In genomic region chr8:61997125-61997524, GRCm38 (mm10) we compare ENCODE assay signal across 18 mouse cellular contexts.
"Had no signal": no experiment of that assay in that cellular context is flagged by ENCODE, and none has a peak within 500 bp of the region (broad histone marks: within the 10 kb centered on the region; RNA-seq: fewer than 3 reads in every experiment).

No protein-coding gene starts in this region.

- DNase-seq: lung, adult 18-20 months; lung, embryonic 14.5 days; lung, postnatal 10 days; lung, postnatal 4 days; retina, postnatal 1 day; right cerebral cortex, adult 18-20 months; right cerebral cortex, postnatal 25 days; right cerebral cortex, postnatal 4 days; spleen, adult 18-20 months; thymus, adult 18-20 months; thymus, postnatal 14 days; thymus, postnatal 36 days had no signal

- H3K4me3 ChIP-seq: midbrain, embryonic 13.5 days; midbrain, embryonic 15.5 days; myocyte; neural tube, embryonic 13.5 days; neural tube, embryonic 15.5 days had no signal

- H3K27me3 ChIP-seq: midbrain, embryonic 13.5 days; midbrain, embryonic 15.5 days; neural tube, embryonic 13.5 days; neural tube, embryonic 15.5 days had no signal

- H3K9ac ChIP-seq: lung, embryonic 14.5 days; midbrain, embryonic 13.5 days; midbrain, embryonic 15.5 days; neural tube, embryonic 13.5 days; neural tube, embryonic 15.5 days had no signal

- H3K9me3 ChIP-seq: midbrain, embryonic 13.5 days; midbrain, embryonic 15.5 days; neural tube, embryonic 13.5 days; neural tube, embryonic 15.5 days had no signal

- ATAC-seq: midbrain, embryonic 13.5 days; midbrain, embryonic 15.5 days had no signal

- H3K4me1 ChIP-seq: midbrain, embryonic 13.5 days; midbrain, embryonic 15.5 days; neural tube, embryonic 13.5 days; neural tube, embryonic 15.5 days had no signal

- H3K27ac ChIP-seq: midbrain, embryonic 13.5 days; midbrain, embryonic 15.5 days; neural tube, embryonic 13.5 days; neural tube, embryonic 15.5 days had no signal

- H3K36me3 ChIP-seq: midbrain, embryonic 13.5 days; midbrain, embryonic 15.5 days; neural tube, embryonic 13.5 days; neural tube, embryonic 15.5 days had no signal

- H3K4me2 ChIP-seq: lung, embryonic 14.5 days; midbrain, embryonic 11.5 days; midbrain, embryonic 13.5 days; midbrain, embryonic 15.5 days; neural tube, embryonic 13.5 days; neural tube, embryonic 15.5 days had no signal
